Comparison of ENCODE assay signal across 8 mouse cellular contexts in the genomic region with DNA sequence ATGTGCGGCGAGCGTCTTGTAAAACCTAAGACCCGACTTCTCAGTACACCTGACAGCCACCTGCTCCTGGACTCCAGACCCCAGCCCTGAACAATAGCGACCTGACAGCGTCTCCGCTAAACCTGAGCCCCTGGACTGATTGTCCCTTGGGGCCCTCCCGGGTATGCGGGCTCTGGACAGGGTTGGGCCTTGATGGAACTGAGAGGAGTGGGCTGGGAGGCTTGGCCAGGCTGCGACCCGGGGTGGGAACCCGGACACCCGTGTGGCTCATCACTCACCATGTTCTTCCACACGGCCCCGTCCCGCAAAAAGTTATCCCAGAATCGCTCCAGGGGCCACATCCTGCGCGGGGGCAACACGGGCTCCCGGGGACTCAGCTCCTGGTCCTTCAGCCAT. TPM values are rescaled to one million over a fixed set of nuclear protein-coding genes. Genes with fewer than 3 reads are reported as not detected.
DNase-seq lines count a peak whose midpoint lies in the region; ATAC-seq and TF ChIP-seq lines count a peak whose summit lies in the region.

No protein-coding gene starts in this region.

- no peak for TF ChIP-seq POLR2A in thymus, adult 2 months (IDR thresholded peaks at IDR 0.05; ENCODE audit: control insufficient read depth, extremely low read depth, insufficient read depth, low read length, poor library complexity)
- no peak for TF ChIP-seq POLR2A in small intestine, adult 2 months (IDR thresholded peaks at IDR 0.05; ENCODE audit: low read depth, low read length)

- peak; percentile 7 for DNase-seq in gastrocnemius, postnatal 25 days
- DNase-seq in gastrocnemius, postnatal 4 days (ENCODE audit: low spot score in 2 of 2): no peak
- no peak for DNase-seq in thymus, adult 2 months
- no peak for DNase-seq in thymus, postnatal 14 days
- DNase-seq in frontal cortex, postnatal 14 days (ENCODE audit: low spot score in 2 of 2): no peak

- no peaks in the 10 kb centered on the region for H3K9me3 ChIP-seq in limb, embryonic 12.5 days

- TF ChIP-seq CTCF in thymus, adult 2 months (IDR thresholded peaks at IDR 0.05; ENCODE audit: borderline replicate concordance, control insufficient read depth, extremely low read depth, insufficient read depth, low read length, poor library complexity): no peak
- TF ChIP-seq CTCF in small intestine, adult 2 months (IDR thresholded peaks at IDR 0.05; ENCODE audit: extremely low read depth, insufficient read length, insufficient replicate concordance, low read depth, low read length): no peak

- ATAC-seq in limb, embryonic 12.5 days (ENCODE audit: insufficient number of reproducible peaks, insufficient read depth, low FRiP score, low TSS enrichment, low read depth): peak; percentile 58
- ATAC-seq in CD4-positive, CD25-positive, alpha-beta regulatory T cell, adult 4 months: no peak

- no peak overlapping the region for H3K27ac ChIP-seq in thymus, adult 2 months (ENCODE audit: control insufficient read depth, insufficient read depth, low read length)
- H3K27ac ChIP-seq in limb, embryonic 12.5 days: peak overlapping the region; percentile 86; the same call in 1 of the 2 replicates
- H3K27ac ChIP-seq in small intestine, adult 2 months (ENCODE audit: insufficient read depth, low read depth, low read length): peak overlapping the region; percentile 25; the same call in 1 of the 2 replicates

- H3K4me3 ChIP-seq in thymus, adult 2 months (ENCODE audit: control insufficient read depth, insufficient read depth, low read length): peak overlapping the region; percentile 65
- H3K4me3 ChIP-seq in limb, embryonic 12.5 days (replicated peaks): peak overlapping the region; percentile 88
- peak overlapping the region; percentile 86 for H3K4me3 ChIP-seq in small intestine, adult 2 months (ENCODE audit: low read depth, low read length)

- H3K27me3 ChIP-seq in thymus, adult 2 months (ENCODE audit: control insufficient read depth, insufficient read depth, low read length): no peaks in the 10 kb centered on the region
- no peaks in the 10 kb centered on the region for H3K27me3 ChIP-seq in limb, embryonic 12.5 days
- no peaks in the 10 kb centered on the region for H3K27me3 ChIP-seq in small intestine, adult 2 months (ENCODE audit: control insufficient read depth, insufficient read depth, low read length)

- H3K36me3 ChIP-seq in thymus, adult 2 months (ENCODE audit: control insufficient read depth, insufficient read depth, low read length): 0 out of 2 replicates have a peak, but pooled peaks cover 4% of the 10 kb centered on the region
- peaks cover 21% of the 10 kb centered on the region for H3K36me3 ChIP-seq in limb, embryonic 12.5 days
- peaks cover 6% of the 10 kb centered on the region for H3K36me3 ChIP-seq in small intestine, adult 2 months (ENCODE audit: control insufficient read depth, insufficient read depth, low read length)

- WGBS in thymus, adult 2 months: 2% methylated on average over 21 of the region's 21 CpGs
- WGBS in limb, embryonic 12.5 days: under 1% methylated on average over 21 of the region's 21 CpGs
- under 1% methylated on average over 21 of the region's 21 CpGs for WGBS in small intestine, adult 2 months

- peaks cover 5% of the 10 kb centered on the region for H3K4me1 ChIP-seq in thymus, adult 2 months (replicated peaks; ENCODE audit: control insufficient read depth, insufficient read depth, low read length)
- peaks cover 9% of the 10 kb centered on the region for H3K4me1 ChIP-seq in limb, embryonic 12.5 days (replicated peaks)
- H3K4me1 ChIP-seq in small intestine, adult 2 months (ENCODE audit: control insufficient read depth, insufficient read depth, insufficient read length, low read length): peaks cover 3% of the 10 kb centered on the region; the same call in 1 of the 2 replicates

- peak overlapping the region; percentile 91 for H3K4me2 ChIP-seq in limb, embryonic 12.5 days

- H3K9ac ChIP-seq in limb, embryonic 12.5 days (replicated peaks): peak overlapping the region; percentile 84

RNA-seq across cellular contexts. Expression of gene Ndufb6, which starts 0.3 kb away (rescaled TPM):
- total RNA-seq in gastrocnemius, postnatal 25 days (2021): 100 to 1,000 TPM; 276 to 279 TPM
- total RNA-seq in gastrocnemius, postnatal 4 days (2021): 100 to 1,000 TPM; 180 to 187 TPM
- 102 and 125 TPM in 2 replicates for polyA plus RNA-seq in thymus, adult 2 months (2012; rRNA removed)
- 291 and 294 TPM in 2 replicates for polyA plus RNA-seq in limb, embryonic 12.5 days (2016; fragmentation: Nextera tagmentation; extraction: Ambion mirVana)
- polyA plus RNA-seq in small intestine, adult 2 months (2012; rRNA removed): 69.4 and 70.1 TPM in 2 replicates
- 100 to 1,000 TPM; 112 to 124 TPM for polyA plus RNA-seq in CD4-positive, CD25-positive, alpha-beta regulatory T cell, adult 4 months (2017; shearing (Covaris generic))

RNA-seq across cellular contexts. Expression of gene Topors, which starts 9.2 kb away (rescaled TPM):
- total RNA-seq in gastrocnemius, postnatal 25 days (2021): 1 to 10 TPM; 7.0 to 7.4 TPM
- 10 to 100 TPM; 20.4 to 21.4 TPM for total RNA-seq in gastrocnemius, postnatal 4 days (2021)
- polyA plus RNA-seq in thymus, adult 2 months (2012; rRNA removed): 6.1 and 7.4 TPM in 2 replicates
- polyA plus RNA-seq in limb, embryonic 12.5 days (2016; fragmentation: Nextera tagmentation; extraction: Ambion mirVana): 57.4 and 58.4 TPM in 2 replicates
- polyA plus RNA-seq in small intestine, adult 2 months (2012; rRNA removed): 1.1 and 1.5 TPM in 2 replicates
- polyA plus RNA-seq in CD4-positive, CD25-positive, alpha-beta regulatory T cell, adult 4 months (2017; shearing (Covaris generic)): 10 to 100 TPM; 20.1 to 23.5 TPM

RNA-seq across cellular contexts. Expression of gene Smim27, which starts 9.5 kb away (rescaled TPM):
- 10 to 100 TPM; 42.3 to 45.2 TPM for total RNA-seq in gastrocnemius, postnatal 25 days (2021)
- 10 to 100 TPM; 32.9 to 44.3 TPM for total RNA-seq in gastrocnemius, postnatal 4 days (2021)
- polyA plus RNA-seq in thymus, adult 2 months (2012; rRNA removed): 10.9 and 18.4 TPM in 2 replicates
- polyA plus RNA-seq in limb, embryonic 12.5 days (2016; fragmentation: Nextera tagmentation; extraction: Ambion mirVana): 26.4 and 34.4 TPM in 2 replicates
- polyA plus RNA-seq in small intestine, adult 2 months (2012; rRNA removed): 7.8 and 17.5 TPM in 2 replicates
- 10 to 100 TPM; 27.6 to 70.5 TPM for polyA plus RNA-seq in CD4-positive, CD25-positive, alpha-beta regulatory T cell, adult 4 months (2017; shearing (Covaris generic))

RNA-seq across cellular contexts. Expression of gene Ddx58, which starts 39.2 kb away (rescaled TPM):
- 1 to 10 TPM; 2.1 to 3.5 TPM for total RNA-seq in gastrocnemius, postnatal 25 days (2021)
- 1 to 10 TPM; 7.4 to 8.7 TPM for total RNA-seq in gastrocnemius, postnatal 4 days (2021)
- 22.8 and 24.8 TPM in 2 replicates for polyA plus RNA-seq in thymus, adult 2 months (2012; rRNA removed)
- polyA plus RNA-seq in limb, embryonic 12.5 days (2016; fragmentation: Nextera tagmentation; extraction: Ambion mirVana): 6.0 and 6.8 TPM in 2 replicates
- polyA plus RNA-seq in small intestine, adult 2 months (2012; rRNA removed): 8.1 and 19.9 TPM in 2 replicates
- 100 to 1,000 TPM in 1 of 2 experiments, 10 to 100 TPM in 1; 85.3 to 103 TPM for polyA plus RNA-seq in CD4-positive, CD25-positive, alpha-beta regulatory T cell, adult 4 months (2017; shearing (Covaris generic))
